Mouse (Mus musculus) embryonic facial prominence, embryonic 15.5 days (tissue): ENCODE results near the gene Ip6k3. TPM values are rescaled to one million over a fixed set of nuclear protein-coding genes. Genes with fewer than 3 reads are reported as not detected.

ENCODE experiments used
- ATAC-seq: fragments of 200-750 bp; cut with Nextera tagmentation; 2 replicates; pipeline ENCODE4 v1.8.0; 2017; ENCODE audit warnings: low read depth, moderate TSS enrichment; ENCODE audit not compliant: insufficient number of reproducible peaks, low FRiP score, low TSS enrichment
- H3K27ac ChIP-seq: fragments of 300-500 bp; sonication (generic); replicated peaks from 2 replicates; pipeline ENCODE4 v1.5.1; 2015; ENCODE audit warnings: mild to moderate bottlenecking, inconsistent platforms
- H3K27me3 ChIP-seq: fragments of 300-500 bp; sonication (generic); 2 replicates; pipeline ENCODE4 v1.6.1; 2015; ENCODE audit warnings: inconsistent platforms
- H3K36me3 ChIP-seq: fragments of 300-500 bp; sonication (generic); 2 replicates; pipeline ENCODE4 v1.6.1; 2015; ENCODE audit warnings: mild to moderate bottlenecking, inconsistent platforms
- H3K4me1 ChIP-seq: fragments of 300-500 bp; sonication (generic); 2 replicates; pipeline ENCODE4 v1.6.1; 2015; ENCODE audit warnings: inconsistent platforms
- H3K4me2 ChIP-seq: fragments of 300-500 bp; sonication (generic); replicated peaks from 2 replicates; pipeline ENCODE4 v1.6.1; 2015; ENCODE audit warnings: mild to moderate bottlenecking, inconsistent platforms
- H3K4me3 ChIP-seq: fragments of 300-500 bp; sonication (generic); replicated peaks from 2 replicates; pipeline ENCODE4 v1.5.1; 2015; ENCODE audit warnings: mild to moderate bottlenecking, inconsistent platforms
- H3K9ac ChIP-seq: fragments of 300-500 bp; sonication (generic); 2 replicates; pipeline ENCODE4 v1.6.1; 2015; ENCODE audit warnings: inconsistent platforms
- H3K9me3 ChIP-seq: fragments of 300-500 bp; sonication (generic); replicated peaks from 2 replicates; pipeline ENCODE4 v1.6.1; 2016; ENCODE audit warnings: inconsistent platforms
- WGBS: fragments of 180-500 bp; shearing (Covaris S2); methylation state at CpG from one replicate; pipeline ENCODE4 v1.1.7; 2015; 5-methylcytosine and 5-hydroxymethylcytosine counted together
- polyA plus RNA-seq: library from polyadenylated mRNA; unstranded; fragments of >200 nt; fragmentation: Nextera tagmentation; extraction: Ambion mirVana; gene quantifications from 2 replicates; pipeline ENCODE4 v1.2.1, GENCODE M21; 2015

Ip6k3 gene
- polyA plus RNA-seq, 1 experiment from 2014 or later = 0.91 TPM

DNA sequence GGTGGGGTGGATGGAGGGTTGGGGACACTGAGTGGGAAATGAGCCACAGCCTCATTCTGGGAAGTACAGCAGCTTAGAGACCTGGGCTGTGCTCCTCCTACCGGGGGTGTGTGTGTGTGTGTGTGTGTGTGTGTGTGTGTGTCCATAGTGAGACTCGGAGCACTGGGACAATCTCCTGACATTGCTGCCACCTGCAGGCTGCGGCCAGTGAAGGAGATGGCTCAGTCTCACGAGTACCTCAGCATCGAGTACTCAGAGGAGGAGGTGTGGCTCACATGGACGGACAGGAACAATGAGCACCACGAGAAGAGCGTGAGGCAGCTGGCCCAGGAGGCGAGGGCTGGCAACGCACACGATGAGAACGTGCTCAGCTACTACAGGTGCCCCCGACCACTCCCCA lies 71.9 kb downstream of the Ip6k3 start:
- Histone ChIP-seq H3K9me3 (no peaks in the 10 kb centered on the region), H3K4me3 (no peak overlapping the region), H3K4me2 (no peak overlapping the region), H3K27me3 (no peaks in the 10 kb centered on the region), H3K9ac (no peak overlapping the region), H3K4me1 (no peaks in the 10 kb centered on the region), H3K36me3 (peaks cover 17% of the 10 kb centered on the region), H3K27ac (no peak overlapping the region)
- no peak for ATAC-seq
- 34% methylated on average over 13 of the region's 13 CpGs for WGBS

Other genes with a start within 250 kb of the Ip6k3 start
- 13.6 and 17.4 TPM in 2 replicates for gene Phf1, start 234.7 kb downstream of the Ip6k3 start, polyA plus RNA-seq
- 172 and 180 TPM in 2 replicates for gene Cuta, start 228.2 kb downstream of the Ip6k3 start, polyA plus RNA-seq
- 2.2 and 3.2 TPM in 2 replicates for gene Syngap1, start 226.5 kb downstream of the Ip6k3 start, polyA plus RNA-seq
- 13.8 and 15.6 TPM in 2 replicates for gene Zbtb9, start 194.6 kb downstream of the Ip6k3 start, polyA plus RNA-seq
- gene Bak1, start 138.8 kb downstream of the Ip6k3 start, polyA plus RNA-seq = 5.6 and 7.3 TPM in 2 replicates
- gene Itpr3, start 110.5 kb downstream of the Ip6k3 start, polyA plus RNA-seq = 5.3 TPM in 2 replicates
- gene Uqcc2, start 33.9 kb downstream of the Ip6k3 start, polyA plus RNA-seq = 301 and 312 TPM in 2 replicates
- 17.3 and 18.7 TPM in 2 replicates for gene Lemd2, start 36.7 kb upstream of the Ip6k3 start, polyA plus RNA-seq